Mouse (Mus musculus): ENCODE measurements at regions not wholly inside any gene's neighbourhood (a gene's known extent, or its start where the extent isn't known, plus 50 kb on each side); places are given as distances from the start of the nearest gene placed in this dataset.
"Not testable (repeated sequence)": the region's sequence is repeated elsewhere in the genome, so short reads cannot be mapped to it uniquely, and the experiment has no call there.

DNA sequence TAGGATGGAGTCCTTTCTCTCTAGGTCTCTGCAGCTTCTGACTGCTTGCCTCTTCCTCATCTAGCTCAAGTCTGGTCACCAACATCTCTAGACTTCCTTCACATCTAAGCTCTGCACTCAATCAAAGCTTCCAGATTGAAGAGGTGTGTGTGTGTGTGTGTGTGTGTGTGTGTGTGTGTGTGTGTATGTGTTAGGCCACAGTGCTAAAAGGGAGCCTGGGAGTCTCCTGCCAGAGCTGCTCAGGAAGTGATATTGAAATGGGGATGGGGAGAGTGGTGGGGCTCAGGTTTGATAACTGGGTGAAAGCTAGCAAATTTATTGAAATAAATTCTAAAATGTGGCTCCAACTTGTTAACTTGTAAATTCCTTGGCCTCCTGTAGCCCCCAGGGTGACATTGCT is 73.3 kb downstream of the Gm31371 start:
- DNase-seq (ENCODE audit: low read depth, low spot score), result not testable (repeated sequence)

DNA sequence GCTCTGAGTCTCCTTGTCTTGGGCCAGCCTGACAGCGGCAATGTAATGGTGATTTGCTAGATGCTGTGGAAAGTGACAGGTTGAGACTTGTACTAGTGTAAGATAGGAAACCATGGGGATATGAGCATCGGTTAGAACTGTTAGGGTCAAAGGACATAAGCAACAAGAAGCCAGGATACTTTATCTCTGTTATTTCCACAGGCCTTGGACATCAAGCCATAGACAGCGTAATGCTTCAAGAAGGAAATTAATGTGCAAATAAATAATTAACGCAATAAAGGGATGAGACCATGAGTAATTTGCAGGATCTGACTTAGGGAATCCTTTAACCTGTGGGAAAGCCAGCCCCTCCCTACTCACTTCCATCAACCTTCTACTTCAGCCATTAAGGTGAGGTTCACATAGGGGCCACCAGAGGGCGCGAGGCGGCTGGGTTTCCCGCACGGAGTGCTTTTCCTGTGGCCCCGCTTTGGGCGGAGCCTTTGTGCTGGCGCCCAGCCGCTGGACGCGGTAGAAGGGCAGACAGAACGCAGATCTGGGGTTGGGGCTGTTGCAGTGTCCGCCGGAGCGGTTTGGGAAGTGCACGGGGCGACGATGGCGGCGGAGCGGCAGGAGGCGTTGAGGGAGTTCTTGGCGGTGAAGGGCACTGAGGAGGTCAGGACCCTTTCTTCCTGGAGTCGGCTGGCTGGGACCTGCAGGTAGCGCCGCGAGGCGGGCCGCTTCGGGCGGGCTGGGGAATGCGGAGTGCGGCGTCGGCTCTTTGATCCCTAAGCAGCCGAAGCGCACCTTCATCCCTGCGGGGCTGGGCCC is 76.5 kb downstream of the Gm31371 start:
- DNase-seq (ENCODE audit: low read depth, low spot score), result peak; percentile 74

DNA sequence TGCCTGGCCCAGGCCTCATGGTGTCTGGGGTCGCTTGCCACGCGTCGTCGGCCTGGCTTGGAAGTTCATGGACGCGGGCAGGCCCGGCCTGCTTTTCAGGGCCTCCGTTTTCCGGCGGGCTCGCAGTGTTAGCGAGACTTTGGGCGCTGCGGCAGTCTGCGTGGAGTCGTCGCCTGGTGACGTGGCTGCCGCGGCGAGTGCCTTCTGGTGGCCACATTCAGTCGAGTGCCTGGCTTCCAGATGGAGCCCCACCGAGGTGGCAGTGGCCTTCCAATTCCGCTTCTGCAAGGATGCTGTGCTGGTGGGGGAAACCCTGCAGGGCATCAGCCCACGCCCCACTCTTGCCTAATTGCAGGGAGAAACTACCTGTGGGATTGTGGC is 77.1 kb downstream of the Gm31371 start:
- peak; percentile 38 for DNase-seq (ENCODE audit: low read depth, low spot score)

DNA sequence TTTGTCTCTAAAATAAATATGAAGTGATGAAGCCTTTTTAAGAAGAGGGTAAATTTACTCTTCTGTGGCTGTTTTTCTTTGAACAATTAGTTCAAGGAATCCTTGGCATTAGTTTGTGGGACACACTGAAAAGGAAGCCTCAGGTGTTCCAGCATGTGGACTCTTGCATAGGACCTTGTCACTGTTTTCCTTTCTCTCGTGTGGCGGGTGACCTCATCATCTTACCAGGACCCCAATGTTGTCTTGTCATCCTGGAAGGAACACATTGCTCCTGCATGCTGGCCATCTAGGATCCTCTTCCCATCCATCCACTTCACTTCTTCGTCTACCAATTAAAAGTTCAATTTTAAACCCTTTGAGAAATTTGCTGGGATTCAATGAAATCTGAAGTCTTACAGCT is 104.9 kb downstream of the Gm31371 start:
- DNase-seq (ENCODE audit: low read depth, low spot score), result not testable (repeated sequence)

DNA sequence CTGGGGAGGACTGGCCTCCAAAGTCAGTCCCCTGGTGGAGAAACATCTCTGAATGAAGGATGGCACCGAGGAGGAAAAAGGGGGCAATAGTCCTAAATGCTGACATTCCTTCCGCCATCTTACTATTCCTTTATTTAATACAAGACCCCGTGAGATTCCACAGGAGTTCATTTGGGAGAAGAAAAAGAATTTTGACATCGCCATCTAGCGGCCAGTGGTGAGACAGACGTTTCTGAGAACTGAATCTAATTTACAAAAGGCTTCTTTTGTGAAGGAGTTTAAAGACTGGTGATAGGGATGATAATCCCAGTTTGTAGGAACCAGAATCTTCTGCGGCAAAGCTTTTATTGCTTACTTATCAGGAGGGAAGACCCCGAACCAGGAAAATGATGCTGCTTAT is 107.8 kb downstream of the Gm31371 start:
- peak; percentile 20 for DNase-seq (ENCODE audit: low read depth, low spot score)

DNA sequence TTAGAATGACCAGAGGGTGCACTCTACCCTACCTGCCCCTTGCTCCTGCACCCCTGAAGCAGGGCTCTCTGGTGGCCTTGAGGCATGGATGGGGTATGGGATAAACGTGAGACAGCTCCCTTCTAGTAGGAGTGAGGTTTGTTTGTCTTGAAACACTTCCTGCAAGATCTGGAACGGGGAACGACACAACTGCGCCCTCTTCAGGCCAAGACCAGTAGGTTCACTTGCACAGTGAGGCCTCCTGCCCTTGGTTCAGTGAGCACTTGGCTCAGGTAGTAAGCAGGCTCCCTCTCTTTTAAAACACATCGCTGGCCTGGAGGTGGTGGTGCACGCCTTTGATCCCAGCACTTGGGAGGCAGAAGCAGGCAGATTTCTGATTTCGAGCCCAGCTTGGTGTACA is 110.1 kb downstream of the Gm31371 start:
- peak; percentile 33 for DNase-seq (ENCODE audit: low read depth, low spot score)

DNA sequence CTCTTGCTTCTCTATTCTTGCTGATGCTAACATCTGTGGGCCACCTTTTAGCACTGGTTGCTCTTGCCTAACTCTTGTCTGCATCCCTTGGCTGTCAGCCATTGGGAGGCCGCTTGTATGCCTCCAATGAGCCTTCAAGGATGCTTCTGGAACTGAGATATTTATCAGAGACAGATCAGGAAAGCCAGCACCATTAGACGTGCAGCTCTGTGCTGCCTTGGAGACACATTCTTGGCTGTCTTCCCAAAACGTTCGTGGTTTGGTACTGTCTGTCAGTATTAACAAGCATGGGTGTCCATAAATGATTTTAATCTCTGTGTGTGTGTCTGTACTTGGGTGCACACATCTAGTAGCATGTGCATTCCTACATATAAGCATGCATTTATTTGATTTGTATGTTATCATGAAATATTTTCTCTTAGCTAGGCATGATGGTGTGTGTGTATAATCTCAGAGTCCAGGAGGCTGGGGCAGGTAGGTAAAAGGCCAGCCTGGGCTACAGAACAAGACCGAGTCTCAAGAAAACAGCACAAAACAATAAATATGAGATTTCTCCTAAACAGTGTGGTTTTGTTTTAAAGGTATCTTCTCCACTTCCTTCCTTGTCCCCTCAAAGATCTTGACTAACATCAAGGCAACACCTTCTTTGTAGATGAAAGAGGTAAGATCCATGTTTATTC is 111.4 kb downstream of the Gm31371 start:
- DNase-seq (ENCODE audit: low read depth, low spot score), result not testable (repeated sequence)

DNA sequence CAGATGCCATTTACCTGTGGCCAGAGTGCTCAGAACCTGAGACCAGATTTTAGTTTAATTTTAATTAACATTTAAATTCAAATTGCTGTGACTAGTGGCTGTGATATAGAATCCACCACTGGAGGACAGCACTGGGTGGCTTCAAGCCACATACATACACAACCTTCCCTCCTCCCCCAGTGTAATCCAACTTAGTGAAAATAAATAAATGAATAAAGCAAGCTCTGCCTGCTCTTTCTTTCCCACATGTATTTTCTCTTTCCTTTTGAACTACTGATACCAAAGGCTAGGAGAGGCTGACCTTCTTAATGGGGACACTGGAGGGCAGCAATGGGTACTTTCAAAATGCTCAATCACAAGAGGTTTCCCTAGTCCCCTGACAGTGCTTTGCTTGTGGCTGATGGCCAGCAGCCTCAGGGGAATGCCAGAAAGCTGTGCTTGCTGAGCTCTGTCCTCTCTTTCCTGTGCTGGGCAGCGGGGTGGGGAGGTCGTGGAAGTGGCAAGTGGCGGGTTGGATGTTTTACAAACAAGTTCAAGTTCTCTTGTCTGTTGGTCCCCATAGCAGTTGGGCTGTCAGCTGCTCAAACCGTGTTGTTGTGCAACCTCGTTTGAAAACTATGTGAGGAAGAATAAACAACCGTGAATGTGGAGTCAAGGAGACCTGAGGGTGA is 112.4 kb downstream of the Gm31371 start:
- not testable (repeated sequence) for DNase-seq (ENCODE audit: low read depth, low spot score)

DNA sequence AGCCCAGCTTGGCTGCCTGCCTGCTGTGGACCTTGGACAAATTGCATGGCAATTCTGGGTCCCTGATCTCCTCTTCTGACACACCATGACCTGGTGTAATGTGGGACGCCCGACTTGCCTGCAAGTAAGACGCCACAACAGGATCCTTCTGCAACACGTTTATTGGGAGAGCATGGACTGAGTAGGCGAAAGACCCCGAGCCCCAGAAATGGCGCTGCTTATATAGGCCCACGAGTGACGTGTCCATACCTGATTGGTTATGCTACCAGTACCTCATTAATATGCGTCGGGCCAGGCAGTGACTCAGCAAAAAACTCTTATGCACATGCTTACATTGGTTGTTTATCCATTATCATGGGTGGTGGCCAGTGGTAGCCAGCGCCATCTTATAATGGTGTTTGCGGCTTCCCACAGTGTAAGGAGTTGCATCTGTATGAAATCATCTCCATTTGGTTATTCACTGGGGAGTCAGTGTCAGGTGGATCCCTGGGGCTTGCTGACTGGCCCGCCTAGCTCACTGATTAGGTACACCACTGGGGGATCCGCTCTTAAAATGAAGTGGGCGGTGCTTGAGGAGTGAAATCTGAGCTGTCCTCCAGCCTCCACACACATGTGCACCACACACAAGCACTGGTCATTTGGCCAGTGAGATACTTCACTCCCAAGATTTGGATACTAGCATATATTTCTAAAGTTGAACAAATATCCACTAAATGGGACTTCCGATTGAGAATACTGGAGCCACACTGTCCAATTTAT is 113.1 kb downstream of the Gm31371 start:
- DNase-seq (ENCODE audit: low read depth, low spot score), result not testable (repeated sequence)

DNA sequence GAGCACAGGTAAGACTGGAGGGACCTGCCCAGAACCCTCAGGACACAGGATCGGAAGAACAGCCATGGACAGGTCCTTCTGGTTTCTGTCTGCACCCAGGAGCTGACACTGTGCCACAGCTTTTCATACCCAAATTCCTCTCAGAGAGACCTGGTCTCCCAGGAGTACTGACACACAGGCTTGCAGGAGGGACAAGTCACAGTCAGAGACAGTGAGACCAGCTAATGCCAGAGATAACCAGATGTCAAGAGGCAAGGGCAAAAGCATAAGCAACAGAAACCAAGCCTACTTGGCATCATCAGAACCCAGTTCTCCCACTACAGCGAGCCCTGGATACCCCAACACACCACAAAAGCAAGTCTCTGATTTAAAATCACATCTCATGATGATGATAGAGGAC is 122.3 kb downstream of the Gm31371 start:
- not testable (repeated sequence) for DNase-seq (ENCODE audit: low read depth, low spot score)

DNA sequence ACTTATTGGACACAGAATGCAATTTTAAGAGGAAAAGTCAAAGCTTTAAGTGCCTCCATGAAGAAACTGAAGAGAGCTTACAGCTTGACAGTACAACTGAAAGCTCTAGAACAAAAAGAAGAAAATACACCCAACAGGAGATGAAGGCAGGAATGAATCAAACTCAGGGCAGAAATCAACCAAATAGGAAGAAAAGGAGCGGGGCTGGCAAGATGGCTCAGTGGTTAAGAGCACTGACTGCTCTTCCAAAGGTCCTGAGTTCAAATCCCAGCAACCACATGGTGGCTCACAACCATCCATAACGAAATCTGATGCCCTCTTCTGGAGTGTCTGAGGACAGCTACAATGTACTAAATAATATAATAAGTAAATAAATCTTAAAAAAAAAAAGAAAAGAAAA is 124.8 kb downstream of the Gm31371 start:
- DNase-seq (ENCODE audit: low read depth, low spot score), result not testable (repeated sequence)

DNA sequence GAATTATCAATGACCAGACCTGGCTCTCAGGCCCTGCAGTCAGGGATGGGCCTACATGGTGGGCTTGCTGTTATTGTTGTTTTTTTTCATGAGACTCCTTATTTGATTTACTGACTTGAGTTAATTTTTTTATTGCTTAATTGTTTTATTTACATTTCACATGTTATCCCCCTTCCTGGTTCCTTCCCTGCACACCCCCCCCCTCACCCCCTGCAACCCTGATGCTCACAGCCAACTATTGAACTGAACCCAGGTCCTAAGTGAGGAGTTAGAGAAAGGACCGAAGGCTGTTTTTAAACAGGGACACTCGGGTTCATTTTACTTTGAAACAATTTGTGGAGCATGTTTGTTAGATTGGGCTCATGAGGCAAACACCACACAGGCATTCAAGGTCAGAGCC is 126.9 kb downstream of the Gm31371 start:
- DNase-seq (ENCODE audit: low read depth, low spot score), result not testable (repeated sequence)

DNA sequence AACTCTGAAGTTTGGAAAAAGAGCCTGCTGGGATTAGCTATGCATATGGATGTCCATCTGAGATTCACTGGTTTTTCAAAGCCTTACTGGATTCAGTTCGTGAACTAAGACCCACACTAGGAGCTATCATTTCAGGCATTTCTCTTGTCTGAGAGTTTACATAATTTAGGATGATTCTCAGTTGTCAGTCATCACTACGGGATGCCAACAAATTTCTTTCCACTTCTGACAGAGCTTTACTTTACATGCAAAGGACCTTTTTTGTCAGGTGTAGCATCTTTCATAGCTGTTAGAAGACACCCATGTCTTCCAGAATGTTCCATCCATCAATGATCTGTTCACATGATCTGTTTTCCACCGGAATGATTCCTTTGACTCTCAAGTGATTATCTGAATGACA is 154.4 kb downstream of the Gm31371 start:
- DNase-seq (ENCODE audit: low read depth, low spot score), result not testable (repeated sequence)

DNA sequence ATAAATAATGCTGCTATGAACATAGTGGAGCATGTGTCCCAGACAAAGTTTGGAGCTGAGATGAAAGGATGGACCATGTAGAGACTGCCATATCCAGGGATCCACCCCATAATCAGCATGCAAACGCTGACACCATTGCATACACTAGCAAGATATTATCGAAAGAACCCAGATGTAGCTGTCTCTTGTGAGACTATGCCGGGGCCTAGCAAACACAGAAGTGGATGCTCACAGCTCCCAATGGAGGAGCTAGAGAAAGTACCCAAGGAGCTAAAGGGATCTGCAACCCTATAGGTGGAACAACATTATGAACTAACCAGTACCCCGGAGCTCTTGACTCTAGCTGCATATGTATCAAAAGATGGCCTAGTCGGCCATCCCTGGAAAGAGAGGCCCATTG is 194.9 kb downstream of the Gm31371 start:
- not testable (repeated sequence) for DNase-seq (ENCODE audit: low read depth, low spot score)

DNA sequence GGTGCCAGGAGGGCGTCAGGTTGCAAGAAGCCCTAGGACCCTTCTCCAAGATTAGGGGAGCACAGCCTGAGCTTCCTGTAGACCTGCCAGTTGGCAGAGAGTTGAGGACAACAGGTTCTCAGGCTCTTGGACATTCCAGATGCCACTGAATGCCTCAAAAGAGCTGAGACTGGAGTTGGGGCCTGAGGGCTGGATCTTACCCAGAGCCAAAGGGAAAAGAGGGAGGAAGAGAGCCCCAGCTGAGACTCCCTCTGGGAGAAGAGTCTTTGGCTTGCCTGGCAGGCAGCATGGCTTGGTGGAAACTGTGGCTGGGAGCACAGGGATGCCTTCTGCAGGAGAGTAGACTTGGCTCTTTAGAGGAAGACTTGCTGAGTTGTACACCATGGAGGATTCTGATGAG is 197.0 kb downstream of the Gm31371 start:
- not testable (repeated sequence) for DNase-seq (ENCODE audit: low read depth, low spot score)

DNA sequence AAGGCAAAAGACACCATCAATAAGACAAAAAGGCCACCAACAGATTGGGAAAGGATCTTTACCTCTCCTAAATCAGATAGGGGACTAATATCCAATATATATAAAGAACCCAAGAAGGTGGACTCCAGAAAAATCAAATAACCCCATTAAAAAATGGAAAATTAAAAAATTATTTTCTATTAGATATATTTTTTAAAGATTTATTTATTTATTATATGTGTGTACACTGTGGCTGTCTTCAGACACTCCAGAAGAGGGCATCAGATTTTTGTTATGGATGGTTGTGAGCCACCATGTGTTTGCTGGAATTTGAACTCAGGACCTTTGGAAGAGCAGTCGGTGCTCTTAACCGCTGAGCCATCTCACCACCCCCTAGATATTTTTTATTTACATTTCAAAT is 199.2 kb downstream of the Gm31371 start:
- not testable (repeated sequence) for DNase-seq (ENCODE audit: low read depth, low spot score)

DNA sequence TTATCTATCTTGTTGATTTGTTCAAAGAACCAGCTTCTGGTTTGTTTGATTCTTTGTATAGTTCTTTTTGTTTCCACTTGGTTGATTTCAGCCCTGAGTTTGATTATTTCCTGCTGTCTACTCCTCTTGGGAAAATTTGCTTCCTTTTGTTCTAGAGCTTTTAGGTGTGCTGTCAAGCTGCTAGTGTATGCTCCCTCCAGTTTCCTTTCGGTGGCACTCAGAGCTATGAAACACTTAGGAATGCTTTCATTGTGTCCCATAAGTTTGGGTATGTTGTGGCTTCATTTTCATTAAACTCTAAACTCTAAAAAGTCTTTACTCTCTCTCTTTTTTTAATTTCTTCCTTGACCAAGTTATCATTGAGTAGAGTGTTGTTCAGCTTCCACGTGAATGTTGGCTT is 204.0 kb downstream of the Gm31371 start:
- DNase-seq (ENCODE audit: low read depth, low spot score), result not testable (repeated sequence)

DNA sequence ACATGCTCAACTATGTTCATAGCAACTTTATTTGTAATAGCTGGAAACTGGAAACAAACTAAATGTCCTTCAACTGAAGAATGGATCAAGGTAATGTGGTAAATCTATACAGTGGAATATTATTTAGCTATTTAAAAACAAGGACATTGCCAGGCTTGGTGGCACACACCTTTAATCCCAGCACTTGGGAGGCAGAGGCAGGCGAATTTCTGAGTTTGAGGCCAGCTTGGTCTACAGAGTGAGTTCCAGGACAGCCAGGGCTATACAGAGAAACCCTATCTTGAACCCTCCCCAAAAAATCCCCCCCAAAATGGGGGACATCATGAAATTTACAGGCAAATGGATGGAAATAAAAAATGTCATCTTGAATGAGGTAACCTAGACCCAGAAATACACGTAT is 213.6 kb downstream of the Gm31371 start:
- DNase-seq (ENCODE audit: low read depth, low spot score), result not testable (repeated sequence)

DNA sequence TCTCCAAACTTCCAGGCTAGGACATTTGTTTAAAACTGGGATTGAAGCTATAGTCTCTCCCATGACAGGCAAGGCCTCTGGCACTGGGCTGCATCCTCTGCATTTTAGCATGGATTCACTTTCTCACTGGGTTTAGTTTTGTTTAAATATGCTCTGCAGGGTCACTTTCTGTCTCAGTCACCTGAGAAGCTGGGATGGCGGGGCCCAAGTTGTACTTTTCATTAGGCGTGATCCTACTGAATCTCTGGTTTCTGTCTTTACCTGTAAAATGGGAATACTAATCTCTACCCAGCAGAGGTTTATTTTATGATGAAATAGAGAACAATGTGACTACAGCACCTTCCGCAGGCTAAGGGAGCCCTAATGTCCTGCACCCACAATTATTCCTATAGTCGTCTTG is 216.4 kb downstream of the Gm31371 start:
- not testable (repeated sequence) for DNase-seq (ENCODE audit: low read depth, low spot score)

DNA sequence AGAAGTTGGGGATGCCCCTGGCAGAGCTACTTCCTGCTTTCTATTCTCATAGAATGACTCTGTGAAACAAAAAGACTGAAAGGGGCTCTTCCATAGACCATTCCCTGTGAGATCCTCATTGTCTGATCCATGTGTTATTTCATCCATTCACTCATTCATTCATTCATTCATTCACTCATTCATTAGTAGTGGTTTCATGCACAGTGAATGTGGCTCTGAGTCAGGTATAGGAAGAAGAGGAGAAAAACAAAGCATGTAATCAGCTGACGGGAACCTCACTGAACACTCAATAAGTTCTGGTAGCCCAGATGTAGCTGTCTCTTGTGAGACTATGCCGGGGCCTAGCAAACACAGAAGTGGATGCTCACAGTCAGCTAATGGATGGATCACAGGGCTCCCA is 217.0 kb downstream of the Gm31371 start:
- DNase-seq (ENCODE audit: low read depth, low spot score), result not testable (repeated sequence)

DNA sequence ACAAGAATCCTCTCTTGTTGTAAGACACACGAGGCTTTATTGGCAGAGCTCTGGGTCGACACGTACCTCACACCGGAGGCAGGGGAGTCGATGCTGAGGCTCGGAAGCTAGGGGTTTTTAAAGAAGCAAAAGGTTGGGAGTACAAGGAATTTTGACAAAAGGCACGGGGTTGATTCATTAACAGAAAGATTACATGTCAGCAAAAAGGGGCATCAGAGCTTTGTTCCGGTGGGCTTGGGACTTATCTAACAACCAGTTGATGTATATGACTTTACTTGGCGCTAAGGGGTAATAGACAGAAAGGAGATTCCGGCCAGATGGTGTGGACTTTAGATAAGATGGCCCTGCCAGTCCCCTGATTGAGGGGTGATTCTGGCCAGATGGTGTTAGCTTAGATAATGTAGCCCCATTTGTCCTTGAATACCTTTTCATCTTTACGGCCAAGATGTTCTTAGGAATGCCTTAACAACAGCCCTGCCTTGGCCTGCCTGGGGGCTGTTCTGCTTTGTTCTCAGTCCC is 218.3 kb downstream of the Gm31371 start:
- not testable (repeated sequence) for DNase-seq (ENCODE audit: low read depth, low spot score)

All from WW6 (cell line).